Mouse (Mus musculus) hindbrain, embryonic 11.5 days (tissue): ENCODE measurements around the gene Lpin2. TPM values are rescaled to one million over a fixed set of nuclear protein-coding genes. Genes with fewer than 3 reads are reported as not detected.

Experiments
- ATAC-seq: fragments of 200-750 bp; cut with Nextera tagmentation; 2 replicates; pipeline ENCODE4 v1.8.0; 2017; ENCODE audit warnings: mild to moderate bottlenecking, moderate TSS enrichment, moderate library complexity; ENCODE audit not compliant: low FRiP score
- DNase-seq: peaks from one replicate; pipeline ENCODE4 v3.0.0-alpha.2; 2015; ENCODE audit warnings: low spot score
- H3K27ac ChIP-seq: fragments of 300-500 bp; sonication (generic); 2 replicates; pipeline ENCODE4 v1.5.1; 2014; ENCODE audit warnings: mild to moderate bottlenecking, low read depth, low read length
- H3K27me3 ChIP-seq: fragments of 300-500 bp; sonication (generic); 2 replicates; pipeline ENCODE4 v1.6.1; 2014; ENCODE audit warnings: mild to moderate bottlenecking, low read length, moderate library complexity, mixed read lengths; ENCODE audit not compliant: control insufficient read depth, insufficient read depth
- H3K36me3 ChIP-seq: fragments of 300-500 bp; sonication (generic); 2 replicates; pipeline ENCODE4 v1.6.1; 2014; ENCODE audit warnings: mild to moderate bottlenecking, low read length, moderate library complexity, mixed read lengths; ENCODE audit not compliant: control insufficient read depth, insufficient read depth
- H3K4me1 ChIP-seq: fragments of 300-500 bp; sonication (generic); replicated peaks from 2 replicates; pipeline ENCODE4 v1.6.1; 2014; ENCODE audit warnings: low read length, mixed read lengths; ENCODE audit not compliant: control insufficient read depth, insufficient read depth
- H3K4me2 ChIP-seq: fragments of 300-500 bp; sonication (generic); replicated peaks from 2 replicates; pipeline ENCODE4 v1.6.1; 2014; ENCODE audit warnings: mild to moderate bottlenecking, low read depth, low read length
- H3K4me3 ChIP-seq: fragments of 300-500 bp; sonication (generic); 2 replicates; pipeline ENCODE4 v1.5.1; 2014; ENCODE audit warnings: low read depth, low read length
- H3K9ac ChIP-seq: fragments of 300-500 bp; sonication (generic); 2 replicates; pipeline ENCODE4 v1.6.1; 2014; ENCODE audit warnings: low read depth, low read length
- H3K9me3 ChIP-seq: fragments of 300-500 bp; sonication (generic); 2 replicates; pipeline ENCODE4 v1.6.1; 2016; ENCODE audit warnings: low read length; ENCODE audit not compliant: control insufficient read depth
- WGBS: fragments of 180-500 bp; shearing (Covaris S2); extraction: QIAGEN DNeasy Blood & Tissue Kit; methylation state at CpG from one replicate; pipeline ENCODE4 v1.1.7; 2014; 5-methylcytosine and 5-hydroxymethylcytosine counted together
- polyA plus RNA-seq: library from polyadenylated mRNA; unstranded; fragments of >200 nt; fragmentation: Nextera tagmentation; extraction: Ambion mirVana; gene quantifications from 2 replicates; pipeline ENCODE4 v1.2.1, GENCODE M21; 2014

Lpin2 gene
- polyA plus RNA-seq, 1 experiment from 2014 or later = 39.4 TPM

DNA sequence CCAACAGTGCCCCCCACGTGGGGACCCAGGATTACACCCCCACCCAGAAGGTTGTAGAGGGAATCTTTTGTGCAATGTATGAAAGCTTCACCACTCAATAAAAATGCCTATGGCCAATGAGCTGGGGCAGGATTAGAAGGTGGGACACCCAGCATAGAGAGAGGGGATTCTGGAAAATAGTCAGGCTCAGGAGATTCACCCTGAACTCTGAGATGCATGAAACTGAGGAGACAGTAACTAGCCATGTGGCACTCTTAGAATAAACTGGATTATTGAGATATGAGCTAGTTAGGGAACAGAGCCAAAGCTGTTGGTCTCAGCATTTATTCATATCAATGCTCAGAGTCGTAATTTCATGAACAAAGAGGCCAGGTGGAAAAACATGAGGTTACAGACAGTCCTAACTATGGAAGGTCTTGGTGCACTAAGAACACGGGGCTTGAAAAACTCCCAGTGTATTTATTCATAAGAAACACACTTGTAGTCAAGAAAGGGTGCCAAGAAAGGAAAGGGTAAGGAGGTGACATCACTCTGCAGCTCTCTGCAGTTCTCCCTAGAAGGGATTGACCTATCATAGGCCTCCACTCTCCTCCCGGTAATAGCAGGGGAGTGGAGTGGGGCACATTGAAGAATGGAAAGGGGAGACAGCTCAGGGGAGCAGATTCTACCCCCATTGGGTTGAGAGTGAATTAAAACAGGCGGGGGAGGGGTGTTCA, 83.1 kb downstream of the Lpin2 start:
- H3K27ac ChIP-seq = no peak overlapping the region
- 78% methylated on average over 5 of the region's 5 CpGs for WGBS
- H3K27me3 ChIP-seq = no peaks in the 10 kb centered on the region
- H3K9me3 ChIP-seq = no peaks in the 10 kb centered on the region
- no peaks in the 10 kb centered on the region for H3K4me1 ChIP-seq
- DNase-seq (no peak), ATAC-seq (no peak)
- H3K4me2 ChIP-seq = no peak overlapping the region
- no peak overlapping the region for H3K4me3 ChIP-seq
- no peaks in the 10 kb centered on the region for H3K36me3 ChIP-seq
- H3K9ac ChIP-seq = no peak overlapping the region

- no peaks in the 10 kb centered on the region for H3K4me1 ChIP-seq
- H3K4me3 ChIP-seq = no peak overlapping the region
- no peaks in the 10 kb centered on the region for H3K9me3 ChIP-seq
- H3K36me3 ChIP-seq = no peaks in the 10 kb centered on the region
- no peaks in the 10 kb centered on the region for H3K27me3 ChIP-seq
- no peak overlapping the region for H3K27ac ChIP-seq
- no peak overlapping the region for H3K4me2 ChIP-seq
- no peak for DNase-seq
- H3K9ac ChIP-seq = no peak overlapping the region
- no peak for ATAC-seq
- WGBS = 94% methylated on average over 8 of the region's 8 CpGs
These were observed 85.0 kb downstream of the Lpin2 start for GRCm38 (mm10) chr17:71267374-71267773.

DNA sequence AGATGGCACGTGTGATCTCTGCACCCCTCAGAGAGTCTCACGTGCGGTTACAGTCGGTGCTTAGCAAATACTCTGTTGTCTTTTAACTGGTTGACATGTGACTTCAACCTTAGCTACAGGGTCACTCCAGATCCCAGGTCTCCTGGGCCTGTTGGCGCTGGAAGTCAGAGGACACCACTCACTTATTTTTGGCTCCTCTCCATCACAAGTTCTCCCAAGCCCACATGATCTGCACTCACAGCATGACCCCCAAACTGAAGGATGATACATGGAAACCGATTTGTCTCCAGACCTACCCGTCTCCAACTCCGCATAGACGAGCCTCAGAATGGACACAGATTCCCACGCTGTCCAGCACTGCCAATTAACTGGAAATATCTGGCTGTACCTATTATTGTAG, 85.8 kb downstream of the Lpin2 start:
- Histone ChIP-seq H3K36me3 (no peaks in the 10 kb centered on the region), H3K27me3 (no peaks in the 10 kb centered on the region), H3K9ac (no peak overlapping the region), H3K4me3 (no peak overlapping the region), H3K4me2 (no peak overlapping the region), H3K9me3 (no peaks in the 10 kb centered on the region), H3K27ac (no peak overlapping the region), H3K4me1 (no peaks in the 10 kb centered on the region)
- no peak for DNase-seq
- ATAC-seq = no peak
- 87% methylated on average over 10 of the region's 10 CpGs for WGBS

DNA sequence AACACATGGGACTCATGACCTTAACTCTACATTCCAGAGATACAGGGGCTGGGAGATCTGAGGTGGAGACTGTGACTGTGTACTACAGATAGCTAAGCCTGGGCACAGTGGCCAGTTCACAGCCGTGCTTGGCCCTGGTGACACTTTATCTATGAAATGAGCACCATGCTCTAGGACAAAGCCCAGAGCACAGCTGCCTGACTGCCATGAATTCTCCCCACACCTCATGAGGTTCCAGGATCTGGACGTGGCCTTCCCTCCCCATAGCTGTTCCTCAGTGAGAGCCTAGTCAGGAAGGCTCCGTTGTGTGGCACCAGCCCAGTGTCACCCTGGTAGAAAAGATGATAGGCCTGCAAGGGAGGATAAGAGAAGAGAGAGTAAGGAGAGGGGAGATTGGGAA, 86.2 kb downstream of the Lpin2 start:
- Histone ChIP-seq H3K9me3 (no peaks in the 10 kb centered on the region), H3K27me3 (no peaks in the 10 kb centered on the region), H3K4me3 (no peak overlapping the region), H3K9ac (no peak overlapping the region), H3K4me1 (no peaks in the 10 kb centered on the region), H3K36me3 (no peaks in the 10 kb centered on the region), H3K4me2 (no peak overlapping the region), H3K27ac (no peak overlapping the region)
- WGBS = 89% methylated on average over 3 of the region's 3 CpGs
- DNase-seq (no peak), ATAC-seq (no peak)

DNA sequence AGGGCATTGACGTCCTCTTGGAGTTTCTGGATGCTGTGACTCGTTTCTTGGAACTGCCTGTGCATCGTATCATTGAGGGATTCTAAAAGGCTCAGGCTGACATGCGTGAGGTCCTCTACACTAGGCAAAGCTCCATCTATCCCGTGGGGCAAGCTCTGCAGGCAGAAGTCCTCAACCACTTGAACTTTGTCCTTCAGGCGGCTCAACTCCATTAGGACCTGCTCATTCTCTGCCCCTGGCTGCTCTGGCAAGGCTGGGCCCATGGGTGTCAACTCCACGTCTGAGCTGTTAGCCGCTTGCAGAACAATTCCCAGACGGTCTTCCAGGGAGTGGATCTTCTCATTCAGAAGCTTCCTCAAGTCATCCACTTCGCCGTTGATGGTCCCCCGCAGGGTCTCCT, 91.5 kb downstream of the Lpin2 start:
- no peak for ATAC-seq
- H3K27me3 ChIP-seq = no peaks in the 10 kb centered on the region
- no peak overlapping the region for H3K4me2 ChIP-seq
- no peaks in the 10 kb centered on the region for H3K9me3 ChIP-seq
- H3K4me3 ChIP-seq = no peak overlapping the region
- WGBS = 96% methylated on average over 12 of the region's 12 CpGs
- no peak for DNase-seq
- 0 out of 2 replicates have a peak, but pooled peaks cover 2% of the 10 kb centered on the region for H3K36me3 ChIP-seq
- no peak overlapping the region for H3K9ac ChIP-seq
- H3K4me1 ChIP-seq = no peaks in the 10 kb centered on the region
- no peak overlapping the region for H3K27ac ChIP-seq

DNA sequence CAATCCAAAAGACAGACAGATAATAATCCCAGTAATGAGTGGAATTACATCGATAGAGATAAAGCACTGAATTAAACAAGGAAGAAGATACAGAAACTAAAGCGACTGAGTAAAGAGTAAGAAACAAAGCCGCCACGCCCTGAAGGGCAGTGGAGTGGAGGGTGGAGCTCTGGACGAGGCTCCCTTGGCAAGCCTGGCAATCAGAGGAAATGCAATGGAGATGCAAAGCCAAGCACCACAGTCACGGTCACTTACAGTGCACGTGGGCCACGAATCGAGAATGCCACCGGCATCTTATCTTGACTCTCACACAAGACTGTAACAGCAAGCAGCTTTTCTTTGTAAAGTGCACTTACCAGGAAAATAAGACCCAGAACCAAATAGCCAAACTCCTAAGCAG, 94.4 kb downstream of the Lpin2 start:
- Histone ChIP-seq H3K27me3 (no peaks in the 10 kb centered on the region), H3K36me3 (0 out of 2 replicates have a peak, but pooled peaks cover 2% of the 10 kb centered on the region), H3K4me1 (no peaks in the 10 kb centered on the region), H3K9me3 (no peaks in the 10 kb centered on the region), H3K4me2 (no peak overlapping the region), H3K9ac (no peak overlapping the region), H3K27ac (no peak overlapping the region), H3K4me3 (no peak overlapping the region)
- DNase-seq = no peak
- no peak for ATAC-seq
- WGBS = 95% methylated on average over 10 of the region's 10 CpGs

DNA sequence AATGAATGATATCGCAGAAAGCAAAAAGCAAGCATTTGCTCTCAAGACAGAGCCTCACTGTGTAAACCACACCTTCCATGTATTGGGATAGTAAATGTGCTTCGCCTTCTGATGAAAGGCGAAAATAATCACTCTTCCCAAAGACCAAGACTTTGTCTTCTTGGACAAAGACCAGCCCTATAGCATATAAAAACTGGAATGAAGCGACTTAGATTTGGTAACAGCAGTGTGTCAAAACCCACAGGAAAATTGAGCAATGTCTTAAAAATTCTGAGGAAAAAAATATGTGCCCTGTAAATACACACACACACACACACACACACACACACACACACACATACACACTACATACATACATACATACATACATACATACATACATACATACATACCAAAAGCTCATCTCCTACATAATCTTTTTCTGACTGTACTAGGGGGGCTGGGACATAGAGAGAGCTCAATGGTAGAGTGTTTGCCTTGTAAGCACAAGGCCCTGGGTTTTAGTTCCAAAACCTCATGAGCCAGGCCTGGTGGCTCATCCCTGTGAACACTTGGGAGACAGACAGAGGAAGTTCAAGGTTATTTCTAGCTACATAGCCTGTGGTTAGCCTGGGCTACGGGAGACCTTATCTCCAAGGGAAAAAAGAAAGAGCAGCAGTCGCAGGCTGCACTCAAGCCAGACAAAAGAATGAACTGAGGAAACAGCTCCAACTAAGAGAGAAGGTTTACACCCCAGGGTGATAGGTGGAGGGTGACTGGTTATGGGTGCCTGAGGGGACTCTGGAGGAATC, 95.5 kb downstream of the Lpin2 start:
- H3K36me3 ChIP-seq = 0 out of 2 replicates have a peak, but pooled peaks cover 2% of the 10 kb centered on the region
- no peak overlapping the region for H3K4me3 ChIP-seq
- no peak overlapping the region for H3K9ac ChIP-seq
- H3K9me3 ChIP-seq = no peaks in the 10 kb centered on the region
- no peak overlapping the region for H3K4me2 ChIP-seq
- no peaks in the 10 kb centered on the region for H3K27me3 ChIP-seq
- H3K27ac ChIP-seq = no peak overlapping the region
- no peak for ATAC-seq
- no peak for DNase-seq
- 92% methylated on average over 6 of the region's 6 CpGs for WGBS
- H3K4me1 ChIP-seq = no peaks in the 10 kb centered on the region

DNA sequence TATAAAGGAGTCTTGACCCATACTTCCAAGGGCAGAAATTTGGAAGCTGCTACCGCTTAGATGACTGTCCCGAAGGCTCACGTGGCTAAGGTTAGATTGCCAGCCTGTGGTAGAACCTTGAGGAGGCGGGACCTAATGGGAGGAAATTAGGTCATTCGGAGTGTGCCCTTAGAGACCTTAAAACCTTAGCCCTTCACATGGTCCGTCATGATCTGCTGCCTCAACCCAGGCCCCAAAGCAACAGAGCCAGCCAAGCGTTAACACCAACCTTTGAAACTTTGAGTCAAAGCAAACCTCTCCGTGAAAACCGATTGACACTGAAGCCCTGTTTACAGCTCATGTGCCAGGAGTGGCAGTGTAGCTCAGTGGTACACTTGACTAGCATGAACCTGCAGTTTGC, 100.4 kb downstream of the Lpin2 start:
- ATAC-seq = no peak
- DNase-seq = no peak
- no peak overlapping the region for H3K27ac ChIP-seq
- no peaks in the 10 kb centered on the region for H3K27me3 ChIP-seq
- H3K4me3 ChIP-seq = no peak overlapping the region
- H3K9ac ChIP-seq = no peak overlapping the region
- no peaks in the 10 kb centered on the region for H3K9me3 ChIP-seq
- WGBS = 88% methylated on average over 9 of the region's 9 CpGs
- H3K4me2 ChIP-seq = no peak overlapping the region
- no peaks in the 10 kb centered on the region for H3K36me3 ChIP-seq
- no peaks in the 10 kb centered on the region for H3K4me1 ChIP-seq

GRCm38 (mm10) chr17:71283237-71283636, 100.9 kb downstream of the Lpin2 start:
- DNase-seq (no peak), ATAC-seq (no peak)
- H3K4me1 ChIP-seq = no peaks in the 10 kb centered on the region
- H3K4me2 ChIP-seq = no peak overlapping the region
- H3K27ac ChIP-seq = no peak overlapping the region
- no peaks in the 10 kb centered on the region for H3K36me3 ChIP-seq
- no peaks in the 10 kb centered on the region for H3K9me3 ChIP-seq
- H3K9ac ChIP-seq = no peak overlapping the region
- no peaks in the 10 kb centered on the region for H3K27me3 ChIP-seq
- WGBS = 95% methylated on average over 4 of the region's 4 CpGs
- no peak overlapping the region for H3K4me3 ChIP-seq
